Mouse (Mus musculus): ENCODE measurements at regions not wholly inside any gene's neighbourhood (a gene's known extent, or its start where the extent isn't known, plus 50 kb on each side); places are given as distances from the start of the nearest gene placed in this dataset.

DNA sequence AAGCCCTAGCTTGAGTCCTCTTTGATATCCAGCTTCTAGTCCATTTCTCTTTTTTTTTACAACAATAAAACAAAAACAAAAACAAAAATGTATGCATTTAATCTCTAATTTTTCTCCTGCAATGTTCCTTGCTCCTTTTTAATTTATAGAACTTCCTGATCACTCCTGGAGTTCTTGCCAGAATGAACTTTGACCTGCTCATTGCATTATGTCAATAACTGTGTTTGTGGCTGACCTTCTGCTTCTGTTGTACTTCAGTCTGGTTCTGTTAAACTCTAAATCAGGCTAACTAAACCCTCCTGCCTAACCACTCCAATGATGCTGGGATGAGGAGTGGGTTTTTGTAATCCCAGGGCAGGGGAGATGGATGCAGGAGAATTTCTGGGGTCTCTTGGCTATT lies 674.0 kb downstream of the Gsdmc2 start:
- DNase-seq, result no peak

- no peak for DNase-seq
These were observed 674.8 kb downstream of the Gsdmc2 start for GRCm38 (mm10) chr15:63170171-63170570.

DNA sequence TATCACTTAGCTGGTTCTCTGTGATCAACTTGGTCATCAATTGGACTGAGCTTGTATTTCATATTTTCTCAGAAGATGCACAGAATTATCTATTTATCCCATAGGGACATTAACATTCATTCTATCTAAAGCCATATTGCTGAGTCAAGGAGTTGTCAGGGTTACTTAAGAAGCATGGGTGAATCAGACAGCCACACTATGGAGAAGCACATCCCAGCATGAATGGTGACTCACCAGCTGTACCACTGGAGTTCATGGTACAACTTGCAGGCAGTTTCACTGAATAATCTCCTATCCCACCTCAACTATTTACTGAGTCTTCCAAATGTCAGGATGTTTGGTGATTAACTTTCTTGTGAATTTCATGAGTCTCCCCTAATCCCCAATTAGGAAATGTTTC lies 678.6 kb downstream of the Gsdmc2 start:
- DNase-seq, result no peak

DNA sequence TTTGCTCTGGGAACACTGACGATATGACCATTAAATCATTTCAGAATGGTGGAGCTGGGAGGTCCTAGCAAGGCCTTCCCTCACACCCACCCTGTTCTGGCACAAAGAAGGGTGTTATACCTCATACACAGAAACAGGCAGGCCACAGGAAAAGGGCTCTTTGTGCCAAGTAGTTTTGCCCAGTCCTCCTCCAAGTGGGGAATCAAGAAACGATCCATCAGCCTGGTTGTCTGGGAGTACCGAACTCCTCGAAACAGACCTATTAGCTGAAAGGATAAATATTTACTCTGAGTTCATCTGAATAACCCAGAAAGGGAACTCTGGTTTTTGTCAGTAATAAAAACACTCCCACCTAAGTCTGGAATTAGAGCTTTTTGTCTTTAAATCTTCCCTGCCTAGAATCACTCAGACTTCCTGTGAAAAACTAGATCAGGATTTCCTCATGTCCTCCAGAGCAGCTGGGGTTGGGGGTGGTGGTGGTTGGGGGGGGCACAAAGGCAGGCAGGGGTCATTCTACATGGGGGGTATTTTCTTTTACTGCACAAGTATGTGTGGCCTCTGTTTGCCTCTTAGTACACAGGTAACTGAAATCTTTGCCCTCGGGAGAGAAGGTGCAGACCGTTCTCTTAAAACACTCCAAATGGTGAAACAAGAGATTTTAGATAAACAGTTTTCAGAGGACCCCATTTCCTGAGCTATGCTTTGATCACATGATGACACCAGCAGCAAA lies 681.3 kb downstream of the Gsdmc2 start:
- no peak for DNase-seq

DNA sequence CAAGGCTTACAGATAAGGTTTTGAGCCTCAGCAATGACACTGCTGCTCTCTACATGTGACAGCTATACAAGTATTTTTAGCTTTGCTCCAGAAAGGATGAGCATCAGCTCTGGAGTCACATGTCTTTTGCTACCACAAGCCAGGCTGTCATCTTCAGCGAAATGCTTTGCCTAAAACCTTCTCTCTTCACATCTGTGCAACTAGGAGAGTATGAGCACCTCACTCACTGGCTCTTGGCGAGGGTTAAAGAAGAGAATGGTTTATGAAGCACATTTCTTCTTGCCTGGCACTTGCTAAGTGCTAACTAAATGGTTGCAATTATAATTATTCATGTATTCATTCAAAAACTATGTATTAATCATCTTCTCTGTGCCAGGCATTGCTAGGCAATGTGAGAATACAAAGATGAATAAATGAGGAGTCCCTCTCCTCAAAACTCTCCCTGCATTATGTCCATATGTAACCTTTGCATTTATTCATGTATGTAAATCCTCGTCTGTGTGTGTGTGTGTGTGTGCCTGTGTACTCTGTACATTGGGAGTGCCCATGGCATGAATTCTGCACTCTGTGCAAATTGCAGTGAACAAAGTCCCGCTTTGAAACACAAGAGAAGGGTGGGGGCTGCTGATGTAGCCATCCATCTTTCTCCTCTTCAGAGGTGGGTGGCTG lies 682.0 kb downstream of the Gsdmc2 start:
- DNase-seq, result no peak

DNA sequence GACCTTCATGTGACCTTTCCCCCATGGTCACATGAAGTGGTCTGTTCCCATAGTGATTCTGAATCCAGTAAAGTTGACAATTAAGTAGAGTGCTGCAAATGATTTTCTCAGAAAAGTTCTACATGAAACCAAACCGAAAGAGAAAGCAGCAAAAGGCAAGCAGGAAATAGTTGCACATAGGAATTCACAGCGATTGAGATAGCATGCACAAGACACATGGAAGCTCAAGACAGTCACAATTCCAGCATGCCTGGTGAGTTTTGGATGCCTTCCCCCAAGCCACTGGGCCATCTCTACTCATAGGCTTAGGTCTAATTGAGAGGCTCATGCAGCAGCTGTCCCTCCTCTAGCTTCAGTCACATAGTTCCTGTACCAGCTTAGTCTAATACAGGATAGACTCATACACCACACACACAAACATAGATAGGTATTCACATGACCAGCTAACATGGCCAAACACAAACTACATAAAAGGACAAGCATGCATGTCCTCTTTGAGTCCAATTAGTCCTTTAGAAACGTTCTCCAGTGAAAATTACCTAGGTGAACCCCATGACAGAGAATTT lies 721.8 kb downstream of the Gsdmc2 start:
- no peak for DNase-seq

DNA sequence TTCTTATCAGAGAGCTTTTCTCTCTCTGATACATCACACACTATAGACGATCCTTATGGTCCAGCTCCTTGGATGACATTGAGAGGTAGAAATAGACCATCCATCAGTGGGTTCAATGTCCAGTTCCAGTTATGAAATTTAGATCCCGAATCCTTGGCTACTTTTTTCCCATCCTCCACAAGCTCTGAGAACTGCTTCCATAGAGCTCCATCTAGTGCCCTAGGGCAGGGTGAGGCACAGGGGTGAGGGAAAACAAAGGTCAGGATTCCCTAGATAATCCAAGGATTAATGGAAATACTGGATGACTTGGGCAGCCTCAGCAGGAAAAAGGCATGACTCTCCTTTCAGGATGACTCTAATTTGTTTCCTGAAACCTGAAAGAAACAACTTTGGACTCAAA lies 732.1 kb downstream of the Gsdmc2 start:
- DNase-seq, result peak; percentile 36 to 42

DNA sequence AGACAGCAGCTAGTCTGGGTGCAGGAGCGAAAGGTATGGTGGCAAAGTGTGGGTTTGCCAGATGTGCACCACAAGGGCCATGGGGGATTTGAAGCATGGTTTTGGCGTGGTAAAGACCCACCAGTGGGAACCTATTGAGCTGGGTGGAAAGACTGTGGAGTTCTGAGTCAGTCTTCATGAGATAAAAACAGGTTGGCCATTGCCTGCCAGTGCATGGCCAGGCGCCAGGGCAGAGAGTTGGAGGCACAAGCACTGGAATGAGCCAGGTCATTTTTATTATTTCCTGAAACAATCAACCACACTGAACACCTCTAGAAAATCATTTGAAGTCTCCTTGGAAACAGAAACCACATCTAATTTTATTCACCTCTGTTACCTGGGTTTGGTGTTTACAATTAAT lies 744.9 kb downstream of the Gsdmc2 start:
- peak; percentile 12 to 22 for DNase-seq

GRCm38 (mm10) chr15:63081972-63082371 lies 763.0 kb downstream of the Gsdmc2 start:
- DNase-seq, result no peak

- no peak for DNase-seq
These were observed 765.2 kb downstream of the Gsdmc2 start for GRCm38 (mm10) chr15:63079825-63080224.

- DNase-seq, result no peak
These were observed 773.1 kb downstream of the Gsdmc2 start for GRCm38 (mm10) chr15:63071921-63072320.

DNA sequence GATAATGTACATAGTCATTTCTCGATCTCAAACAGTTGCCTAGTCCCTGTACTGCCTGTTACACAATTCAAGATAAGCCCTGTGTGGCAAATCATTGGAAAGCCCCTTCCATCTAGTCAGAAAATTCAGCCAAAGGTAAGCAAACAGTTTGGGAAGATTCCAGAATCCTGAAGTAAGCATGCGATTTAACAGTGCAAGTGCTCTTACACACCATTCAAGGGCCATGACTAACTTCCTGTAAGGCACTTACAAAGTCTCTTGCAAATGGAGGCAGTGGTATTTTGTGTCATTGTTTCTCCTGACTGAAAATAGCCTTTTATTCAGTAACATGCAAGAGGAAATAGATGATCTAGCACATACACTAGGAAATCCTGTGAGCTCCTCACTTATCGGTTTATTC lies 777.9 kb downstream of the Gsdmc2 start:
- DNase-seq, result no peak

- no peak for DNase-seq
These were observed 778.9 kb downstream of the Gsdmc2 start for GRCm38 (mm10) chr15:63066020-63066439.

GRCm38 (mm10) chr15:63061891-63062290 lies 783.1 kb downstream of the Gsdmc2 start:
- no peak for DNase-seq

- no peak for DNase-seq
These were observed 784.2 kb downstream of the Gsdmc2 start for GRCm38 (mm10) chr15:63060826-63061225.

DNA sequence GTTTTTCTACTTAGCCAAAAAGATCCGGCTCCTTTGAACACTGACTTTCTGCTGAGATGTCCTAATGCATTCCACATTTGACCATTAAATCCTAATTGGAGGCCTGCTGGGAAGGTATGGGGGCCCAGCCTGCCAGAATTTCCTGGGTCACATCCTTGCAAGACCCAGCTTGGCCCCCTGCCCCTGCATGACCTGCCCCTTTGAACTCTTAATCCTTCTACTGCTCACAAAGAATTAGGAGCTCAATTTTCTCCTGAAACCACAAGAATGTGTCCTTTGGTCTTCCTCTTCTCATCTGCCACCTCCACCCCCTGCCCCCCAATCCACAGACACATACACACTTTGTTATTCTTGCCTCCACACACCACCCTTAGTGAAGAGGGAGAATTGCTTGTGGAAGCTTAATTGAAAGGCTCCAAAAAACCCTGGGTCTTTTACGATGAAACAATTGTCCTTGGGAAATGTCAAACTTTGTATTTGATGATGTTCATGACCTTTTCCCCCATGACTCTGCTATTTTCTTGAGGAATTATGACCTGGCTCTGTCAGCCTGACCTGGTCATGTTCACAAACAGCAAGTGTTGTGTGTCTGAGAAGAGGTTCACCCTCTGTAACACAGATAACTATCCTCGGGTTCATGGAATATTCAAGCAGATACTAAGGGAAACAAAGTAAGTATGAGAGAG lies 792.3 kb downstream of the Gsdmc2 start:
- peak; percentile 2 to 16 for DNase-seq

DNA sequence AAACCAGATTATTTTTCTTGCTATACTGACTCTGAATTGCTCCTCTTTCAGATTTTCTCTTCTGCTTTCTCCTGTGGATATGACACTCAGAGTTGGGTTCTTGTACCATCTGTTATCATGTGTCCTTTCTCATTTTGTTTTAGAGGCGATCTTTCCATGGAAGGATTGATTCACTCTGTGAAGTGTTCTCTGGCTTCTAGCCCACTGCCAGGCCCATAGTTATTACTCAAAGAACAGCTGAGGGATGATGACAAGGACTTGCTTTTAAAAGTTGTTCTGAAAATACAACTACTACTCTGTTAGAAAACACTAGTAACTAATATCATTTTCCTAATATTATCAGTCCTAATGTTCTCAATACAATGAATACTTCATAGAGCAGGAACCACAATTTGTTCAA lies 794.9 kb downstream of the Gsdmc2 start:
- DNase-seq, result peak; percentile 68 to 73

DNA sequence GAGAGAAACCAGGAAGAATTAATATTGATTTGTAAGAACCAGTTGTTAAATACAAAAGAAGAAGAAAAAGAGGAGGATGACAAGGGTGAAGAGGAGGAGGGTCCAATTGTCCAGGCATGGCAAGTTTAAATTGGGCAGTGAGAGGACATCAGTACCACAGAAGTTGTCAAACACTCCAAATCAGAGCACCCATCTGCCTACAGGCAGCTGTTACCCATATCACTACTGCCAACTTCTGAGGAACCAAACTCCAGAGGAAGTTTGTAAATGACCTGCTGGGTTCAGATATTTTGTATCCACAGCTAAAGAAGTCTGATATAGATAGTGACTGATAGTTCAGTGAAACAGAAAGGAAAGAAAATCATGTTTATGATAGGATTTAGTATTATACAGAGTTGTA lies 802.6 kb downstream of the Gsdmc2 start:
- DNase-seq, result no peak

DNA sequence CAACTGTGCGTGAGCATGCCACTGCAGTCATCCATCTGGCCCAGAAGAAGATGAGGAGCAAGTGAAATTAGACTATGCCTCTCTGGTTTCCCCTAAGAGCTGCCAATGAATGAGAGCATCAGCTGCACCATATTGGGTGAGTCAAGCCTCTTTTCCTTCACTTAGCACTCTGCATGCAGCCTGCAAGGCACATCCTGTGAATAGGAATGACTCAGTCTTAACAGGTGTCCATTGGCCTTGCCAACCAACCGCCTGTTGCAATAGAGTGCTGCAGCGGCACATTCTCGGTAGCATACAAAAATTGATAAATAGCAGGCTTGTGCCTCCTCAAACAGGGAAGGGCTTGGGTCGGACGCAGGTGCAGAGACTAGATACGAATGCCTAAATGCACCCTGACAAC lies 808.7 kb downstream of the Gsdmc2 start:
- no peak for DNase-seq

DNA sequence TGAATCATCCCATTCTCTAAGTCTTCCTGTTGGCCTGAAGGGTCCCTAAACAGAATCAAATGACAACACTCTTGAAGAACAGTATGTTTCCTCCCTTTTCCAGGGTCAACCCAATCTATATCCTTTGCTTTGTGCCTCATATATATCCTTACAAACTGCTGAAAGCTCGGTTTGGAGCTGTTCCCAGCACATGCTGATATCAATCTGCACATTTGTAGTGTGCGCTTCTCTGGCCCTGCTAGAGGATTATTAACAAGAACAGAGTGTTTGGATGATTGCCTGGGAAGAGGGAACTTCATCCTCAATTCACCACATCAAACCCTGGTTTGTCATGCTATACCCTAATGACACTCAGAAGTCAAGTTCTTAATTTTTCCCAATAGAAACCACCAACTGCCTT lies 824.2 kb downstream of the Gsdmc2 start:
- no peak for DNase-seq

DNA sequence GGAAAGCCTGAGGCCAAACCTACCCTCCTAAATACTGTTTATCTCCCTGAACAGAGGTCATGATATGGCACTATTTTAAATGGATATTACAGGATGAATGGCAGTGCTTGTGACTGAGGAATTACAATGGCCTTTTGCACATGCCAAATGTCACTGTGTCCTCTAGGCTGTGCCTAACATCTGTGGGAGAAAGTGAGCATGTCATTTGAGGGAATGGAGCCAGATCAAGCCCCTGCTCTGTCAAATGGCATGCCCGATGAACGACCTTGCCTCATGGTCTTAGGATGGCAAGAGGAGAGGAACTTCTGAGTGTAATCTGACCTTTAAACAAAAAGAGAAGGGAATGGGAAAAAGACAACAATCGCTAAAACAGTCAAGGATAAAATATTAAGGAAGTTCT lies 827.0 kb downstream of the Gsdmc2 start:
- peak; percentile 39 to 57 for DNase-seq

GRCm38 (mm10) chr15:63006471-63007228 lies 838.3 kb downstream of the Gsdmc2 start:
- DNase-seq, result peak; percentile 5 to 10

Data from adrenal gland, postnatal 36 days (tissue).